Mouse (Mus musculus): ENCODE results near the gene Sema5a. TPM values are rescaled to one million over a fixed set of nuclear protein-coding genes. Genes with fewer than 3 reads are reported as not detected.

The Sema5a gene
- polyA plus RNA-seq, 1 experiment from 2014 or later = 26.8 TPM

DNA sequence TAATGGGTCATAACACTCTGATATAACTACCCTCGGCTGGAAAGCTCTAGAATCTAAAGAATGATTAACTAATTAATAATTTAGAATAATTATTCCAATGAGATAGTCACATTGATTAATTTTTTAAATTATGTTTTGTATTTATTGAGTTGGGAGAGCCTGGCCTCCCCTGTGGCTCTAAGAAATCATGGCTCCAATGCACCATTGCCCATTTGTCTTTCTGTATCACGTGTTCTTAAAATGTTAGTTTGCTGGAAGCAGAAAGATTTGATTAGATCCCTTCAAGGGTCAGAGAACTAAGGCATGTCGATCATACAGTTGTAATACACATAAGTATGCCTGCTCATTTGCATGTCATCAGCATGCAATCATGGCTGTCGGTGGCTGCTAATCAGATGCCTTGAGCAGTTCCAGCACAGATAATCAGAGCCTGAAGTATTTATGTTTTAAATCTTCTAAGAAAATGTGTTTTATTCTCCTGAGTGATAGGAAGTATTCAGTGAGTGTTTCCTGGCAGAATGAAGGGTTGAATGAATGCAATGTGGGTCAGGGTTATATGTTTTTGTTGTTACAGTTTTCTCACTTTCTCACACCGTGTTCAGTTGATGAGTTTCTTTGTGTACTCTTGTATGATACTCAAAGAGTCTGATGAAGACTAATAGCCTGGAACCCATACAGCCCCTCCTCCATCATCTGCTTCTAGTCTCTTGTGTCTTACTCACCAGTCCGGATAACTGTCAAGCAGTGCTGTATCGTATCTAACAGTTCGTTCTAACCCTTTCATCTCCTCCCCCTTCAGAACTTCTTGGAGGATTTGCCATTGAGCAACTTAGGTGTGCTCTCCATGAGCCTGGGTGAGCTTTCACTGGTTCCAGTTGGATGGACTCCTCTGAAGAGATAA is 240.7 kb downstream of the Sema5a start:
- Histone ChIP-seq H3K4me2 (no peak overlapping the region), H3K9me3 (no peaks in the 10 kb centered on the region), H3K9ac (no peak overlapping the region), H3K27ac (no peak overlapping the region), H3K4me1 (no peaks in the 10 kb centered on the region), H3K4me3 (no peak overlapping the region), H3K27me3 (no peaks in the 10 kb centered on the region), H3K36me3 (no peaks in the 10 kb centered on the region)
- ATAC-seq (ENCODE audit: insufficient number of reproducible peaks, low FRiP score, low TSS enrichment, low read depth) = no peak
- WGBS = 85% methylated on average over 8 of the region's 8 CpGs

- H3K9me3 ChIP-seq = no peaks in the 10 kb centered on the region
- H3K27me3 ChIP-seq = no peaks in the 10 kb centered on the region
- H3K4me1 ChIP-seq = no peaks in the 10 kb centered on the region
- no peak overlapping the region for H3K4me2 ChIP-seq
- no peak for ATAC-seq (ENCODE audit: insufficient number of reproducible peaks, low FRiP score, low TSS enrichment, low read depth)
- H3K27ac ChIP-seq = no peak overlapping the region
- H3K4me3 ChIP-seq = no peak overlapping the region
- no peaks in the 10 kb centered on the region for H3K36me3 ChIP-seq
- H3K9ac ChIP-seq = no peak overlapping the region
- 82% methylated on average over 1 of the region's 1 CpGs for WGBS
These were observed 243.4 kb downstream of the Sema5a start for GRCm38 (mm10) chr15:32487968-32488367.

- WGBS = 47% methylated on average over 5 of the region's 5 CpGs
- ATAC-seq (ENCODE audit: insufficient number of reproducible peaks, low FRiP score, low TSS enrichment, low read depth) = no peak
- H3K36me3 ChIP-seq = no peaks in the 10 kb centered on the region
- no peak overlapping the region for H3K9ac ChIP-seq
- peaks cover 4% of the 10 kb centered on the region; the same call in 1 of the 2 replicates for H3K4me1 ChIP-seq
- H3K9me3 ChIP-seq = no peaks in the 10 kb centered on the region
- H3K27ac ChIP-seq = no peak overlapping the region
- no peak overlapping the region for H3K4me2 ChIP-seq
- H3K27me3 ChIP-seq = no peaks in the 10 kb centered on the region
- no peak overlapping the region for H3K4me3 ChIP-seq
These were observed 249.6 kb downstream of the Sema5a start for GRCm38 (mm10) chr15:32494219-32494618.

GRCm38 (mm10) chr15:32494899-32495298 is 250.3 kb downstream of the Sema5a start:
- Histone ChIP-seq H3K9ac (no peak overlapping the region), H3K36me3 (no peaks in the 10 kb centered on the region), H3K9me3 (no peaks in the 10 kb centered on the region), H3K27ac (no peak overlapping the region), H3K4me2 (no peak overlapping the region), H3K27me3 (no peaks in the 10 kb centered on the region), H3K4me1 (peaks cover 4% of the 10 kb centered on the region; the same call in 1 of the 2 replicates), H3K4me3 (no peak overlapping the region)
- no peak for ATAC-seq (ENCODE audit: insufficient number of reproducible peaks, low FRiP score, low TSS enrichment, low read depth)
- WGBS = 21% methylated on average over 1 of the region's 1 CpGs

DNA sequence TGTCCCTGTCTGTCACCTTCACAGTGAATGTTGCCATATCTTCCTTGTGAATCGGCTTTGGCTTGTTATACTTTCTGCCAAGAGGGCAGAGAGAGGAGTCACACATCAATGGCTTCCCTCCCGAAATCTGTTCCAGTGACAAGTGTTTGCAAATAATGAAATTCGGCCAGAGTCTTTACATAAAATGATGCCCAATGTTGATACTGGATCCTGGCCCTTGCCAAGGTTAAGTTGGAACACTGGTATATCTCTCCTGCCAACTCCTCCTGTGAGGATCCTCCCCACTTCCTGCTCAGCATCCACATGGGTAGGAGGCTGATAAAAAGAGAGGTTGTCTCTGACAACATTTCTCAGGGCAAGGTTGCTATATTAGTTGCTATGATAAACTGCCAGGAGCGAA is 252.3 kb downstream of the Sema5a start:
- 83% methylated on average over 4 of the region's 4 CpGs for WGBS
- no peak overlapping the region for H3K4me2 ChIP-seq
- peaks cover 4% of the 10 kb centered on the region; the same call in 1 of the 2 replicates for H3K4me1 ChIP-seq
- no peak overlapping the region for H3K4me3 ChIP-seq
- H3K27ac ChIP-seq = no peak overlapping the region
- H3K36me3 ChIP-seq = no peaks in the 10 kb centered on the region
- H3K9ac ChIP-seq = no peak overlapping the region
- ATAC-seq (ENCODE audit: insufficient number of reproducible peaks, low FRiP score, low TSS enrichment, low read depth) = no peak
- H3K27me3 ChIP-seq = no peaks in the 10 kb centered on the region
- H3K9me3 ChIP-seq = no peaks in the 10 kb centered on the region

DNA sequence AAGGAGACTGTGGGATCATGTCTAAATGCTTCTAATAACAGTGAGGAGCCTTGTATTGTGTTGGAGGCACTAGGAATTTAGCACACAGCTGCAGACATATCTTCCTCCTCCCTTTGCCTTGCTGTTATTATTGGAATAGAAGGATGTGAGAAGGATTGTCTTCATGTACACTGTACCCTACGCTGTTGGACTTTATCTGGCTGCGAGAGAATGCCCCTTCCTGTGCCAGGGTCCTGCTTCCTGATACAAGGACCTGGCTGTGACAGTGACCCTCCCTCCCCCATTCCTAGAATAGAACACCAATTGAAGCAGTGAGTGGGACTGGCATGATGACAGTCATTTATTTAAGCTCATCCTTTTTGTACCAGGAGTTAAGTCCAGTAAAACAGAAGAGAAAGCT is 261.3 kb downstream of the Sema5a start:
- no peaks in the 10 kb centered on the region for H3K36me3 ChIP-seq
- 85% methylated on average over 2 of the region's 2 CpGs for WGBS

DNA sequence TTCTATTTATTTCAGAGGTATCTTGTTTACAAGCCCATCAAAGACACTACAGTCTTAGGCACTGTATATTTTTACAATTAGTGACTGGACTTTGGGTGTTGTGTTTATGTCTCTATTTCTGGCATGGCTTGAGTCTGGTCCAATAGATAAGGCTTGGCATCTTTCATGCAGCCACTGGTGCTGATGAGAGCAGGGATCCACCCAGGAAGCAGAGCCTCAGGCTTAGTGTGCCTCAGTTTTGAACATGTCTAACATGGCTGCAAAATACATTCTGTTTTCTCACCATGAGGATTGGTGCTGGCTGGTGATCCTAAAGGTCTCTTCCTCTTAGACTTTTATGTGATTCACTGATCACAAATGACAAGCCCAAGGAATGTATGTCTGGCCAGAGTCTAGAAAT is 263.7 kb downstream of the Sema5a start:
- Histone ChIP-seq H3K36me3 (no peaks in the 10 kb centered on the region), H3K9me3 (no peaks in the 10 kb centered on the region), H3K4me1 (no peaks in the 10 kb centered on the region), H3K4me3 (no peak overlapping the region), H3K27ac (no peak overlapping the region), H3K27me3 (no peaks in the 10 kb centered on the region), H3K4me2 (no peak overlapping the region), H3K9ac (no peak overlapping the region)
- no peak for ATAC-seq (ENCODE audit: insufficient number of reproducible peaks, low FRiP score, low TSS enrichment, low read depth)

More for the DNA sequence above, 261.3 kb downstream of the Sema5a start:
- H3K4me1 ChIP-seq = no peaks in the 10 kb centered on the region
- no peaks in the 10 kb centered on the region for H3K9me3 ChIP-seq
- no peak overlapping the region for H3K4me2 ChIP-seq
- H3K4me3 ChIP-seq = no peak overlapping the region
- no peak overlapping the region for H3K27ac ChIP-seq
- no peaks in the 10 kb centered on the region for H3K27me3 ChIP-seq
- ATAC-seq (ENCODE audit: insufficient number of reproducible peaks, low FRiP score, low TSS enrichment, low read depth) = no peak
- H3K9ac ChIP-seq = no peak overlapping the region

- H3K27ac ChIP-seq = no peak overlapping the region
- H3K4me1 ChIP-seq = no peaks in the 10 kb centered on the region
- 31% methylated on average over 1 of the region's 1 CpGs for WGBS
- no peak overlapping the region for H3K9ac ChIP-seq
- no peaks in the 10 kb centered on the region for H3K27me3 ChIP-seq
- no peak overlapping the region for H3K4me3 ChIP-seq
- H3K9me3 ChIP-seq = no peaks in the 10 kb centered on the region
- no peak overlapping the region for H3K4me2 ChIP-seq
- no peak for ATAC-seq (ENCODE audit: insufficient number of reproducible peaks, low FRiP score, low TSS enrichment, low read depth)
- H3K36me3 ChIP-seq = no peaks in the 10 kb centered on the region
These were observed 270.3 kb downstream of the Sema5a start for GRCm38 (mm10) chr15:32514877-32515276.

- H3K27ac ChIP-seq = no peak overlapping the region
- no peaks in the 10 kb centered on the region for H3K9me3 ChIP-seq
- WGBS = 81% methylated on average over 2 of the region's 2 CpGs
These were observed 273.3 kb downstream of the Sema5a start for GRCm38 (mm10) chr15:32517954-32518353.

DNA sequence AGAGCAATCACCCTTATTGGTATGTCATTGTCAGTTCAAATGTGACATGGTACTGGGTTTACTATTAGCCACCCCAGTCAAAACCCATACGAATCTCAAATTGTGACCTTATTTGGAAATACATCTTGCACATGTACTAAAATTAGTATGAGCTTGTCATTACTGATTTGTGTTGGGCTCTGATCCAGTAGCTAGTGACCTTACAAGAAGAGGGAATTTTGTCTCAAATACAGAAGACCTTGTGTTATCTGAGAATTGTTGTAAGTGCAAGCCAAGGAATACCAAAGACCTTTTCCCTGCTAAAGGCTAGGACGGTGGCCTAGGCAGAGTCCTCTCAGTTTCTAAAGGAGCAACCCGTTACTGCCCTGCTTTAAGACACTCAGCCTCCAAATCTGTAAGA is 287.9 kb downstream of the Sema5a start:
- H3K27ac ChIP-seq = no peak overlapping the region
- WGBS = 73% methylated on average over 3 of the region's 3 CpGs
- no peaks in the 10 kb centered on the region for H3K9me3 ChIP-seq
- no peak overlapping the region for H3K4me3 ChIP-seq
- H3K27me3 ChIP-seq = no peaks in the 10 kb centered on the region
- no peaks in the 10 kb centered on the region for H3K4me1 ChIP-seq
- ATAC-seq (ENCODE audit: insufficient number of reproducible peaks, low FRiP score, low TSS enrichment, low read depth) = no peak
- H3K36me3 ChIP-seq = no peaks in the 10 kb centered on the region
- H3K4me2 ChIP-seq = no peak overlapping the region
- H3K9ac ChIP-seq = no peak overlapping the region

More at GRCm38 (mm10) chr15:32517954-32518353, 273.3 kb downstream of the Sema5a start:
- Histone ChIP-seq H3K9ac (no peak overlapping the region), H3K4me3 (no peak overlapping the region), H3K4me1 (no peaks in the 10 kb centered on the region), H3K27me3 (no peaks in the 10 kb centered on the region), H3K36me3 (no peaks in the 10 kb centered on the region), H3K4me2 (no peak overlapping the region)
- ATAC-seq (ENCODE audit: insufficient number of reproducible peaks, low FRiP score, low TSS enrichment, low read depth) = no peak

- no peaks in the 10 kb centered on the region for H3K9me3 ChIP-seq
- H3K4me3 ChIP-seq = no peak overlapping the region
- ATAC-seq (ENCODE audit: insufficient number of reproducible peaks, low FRiP score, low TSS enrichment, low read depth) = no peak
- H3K9ac ChIP-seq = no peak overlapping the region
- no peak overlapping the region for H3K27ac ChIP-seq
- H3K36me3 ChIP-seq = no peaks in the 10 kb centered on the region
- H3K4me2 ChIP-seq = no peak overlapping the region
- no peaks in the 10 kb centered on the region for H3K27me3 ChIP-seq
- 57% methylated on average over 1 of the region's 1 CpGs for WGBS
- no peaks in the 10 kb centered on the region for H3K4me1 ChIP-seq
These were observed 289.0 kb downstream of the Sema5a start for GRCm38 (mm10) chr15:32533541-32534080.

- no peaks in the 10 kb centered on the region for H3K36me3 ChIP-seq
- WGBS = 61% methylated on average over 6 of the region's 6 CpGs
- no peak for ATAC-seq (ENCODE audit: insufficient number of reproducible peaks, low FRiP score, low TSS enrichment, low read depth)
These were observed 292.3 kb downstream of the Sema5a start for GRCm38 (mm10) chr15:32536755-32537503.

More at GRCm38 (mm10) chr15:32536755-32537503, 292.3 kb downstream of the Sema5a start:
- Histone ChIP-seq H3K4me3 (no peak overlapping the region), H3K4me1 (no peaks in the 10 kb centered on the region), H3K4me2 (no peak overlapping the region), H3K27ac (no peak overlapping the region), H3K27me3 (no peaks in the 10 kb centered on the region), H3K9me3 (no peaks in the 10 kb centered on the region), H3K9ac (no peak overlapping the region)
